Mouse (Mus musculus) lung, embryonic 15.5 days (tissue): ENCODE results near the gene Sparc. TPM values are rescaled to one million over a fixed set of nuclear protein-coding genes. Genes with fewer than 3 reads are reported as not detected.

Experiments
- ATAC-seq: fragments of 200-750 bp; cut with Nextera tagmentation; 2 replicates; pipeline ENCODE4 v1.8.0; 2017; ENCODE audit warnings: moderate number of reproducible peaks, borderline replicate concordance; ENCODE audit not compliant: low FRiP score, low TSS enrichment; ENCODE audit errors: extremely low read depth
- H3K27ac ChIP-seq: fragments of 300-500 bp; sonication (generic); 2 replicates; pipeline ENCODE4 v1.5.1; 2015; ENCODE audit warnings: moderate library complexity, mild to moderate bottlenecking, inconsistent platforms
- H3K27me3 ChIP-seq: fragments of 300-500 bp; sonication (generic); 2 replicates; pipeline ENCODE4 v1.6.1; 2015; ENCODE audit warnings: inconsistent platforms
- H3K36me3 ChIP-seq: fragments of 300-500 bp; sonication (generic); 2 replicates; pipeline ENCODE4 v1.6.1; 2015; ENCODE audit warnings: inconsistent platforms
- H3K4me1 ChIP-seq: fragments of 300-500 bp; sonication (generic); 2 replicates; pipeline ENCODE4 v1.6.1; 2015; ENCODE audit warnings: inconsistent platforms
- H3K4me2 ChIP-seq: fragments of 300-500 bp; sonication (generic); 2 replicates; pipeline ENCODE4 v1.6.1; 2015; ENCODE audit warnings: inconsistent platforms, mild to moderate bottlenecking, moderate library complexity
- H3K4me3 ChIP-seq: fragments of 300-500 bp; sonication (generic); 2 replicates; pipeline ENCODE4 v1.5.1; 2015; ENCODE audit warnings: mild to moderate bottlenecking, inconsistent platforms
- H3K9ac ChIP-seq: fragments of 300-500 bp; sonication (generic); 2 replicates; pipeline ENCODE4 v1.6.1; 2015; ENCODE audit warnings: inconsistent platforms
- H3K9me3 ChIP-seq: fragments of 300-500 bp; sonication (generic); 2 replicates; pipeline ENCODE4 v1.6.1; 2016; ENCODE audit warnings: inconsistent platforms
- whole genome bisulfite sequencing: fragments of 180-500 bp; shearing (Covaris S2); methylation state at CpG from one replicate; pipeline ENCODE4 v1.1.7; 2015; 5-methylcytosine and 5-hydroxymethylcytosine counted together
- polyA plus RNA-seq: library from polyadenylated mRNA; unstranded; fragments of >200 nt; fragmentation: Nextera tagmentation; extraction: Ambion mirVana; gene quantifications from 2 replicates; pipeline ENCODE4 v1.2.1, GENCODE M21; 2015

Gene Sparc
- polyA plus RNA-seq, 1 experiment from 2014 or later: 2,059 TPM

DNA sequence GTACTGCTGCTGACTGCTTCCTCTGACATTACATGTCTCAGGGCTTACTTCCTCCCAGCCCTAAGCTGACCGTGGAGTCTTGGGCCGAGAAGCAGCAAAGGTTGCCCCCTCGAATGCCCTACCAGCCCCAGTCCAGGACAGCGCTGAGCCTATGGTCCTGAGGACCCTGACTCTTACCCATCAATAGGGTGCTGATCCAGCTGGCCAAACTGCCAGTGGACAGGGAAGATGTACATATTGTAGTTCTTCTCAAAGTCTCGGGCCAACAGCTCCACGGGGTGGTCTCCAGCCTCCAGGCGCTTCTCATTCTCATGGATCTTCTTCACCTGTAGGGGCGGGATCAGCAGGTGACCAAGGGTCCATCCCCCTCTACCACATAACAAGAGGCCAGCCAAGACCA, 24.6 kb downstream of the Sparc start:
- H3K9me3 ChIP-seq: no peaks in the 10 kb centered on the region
- no peak overlapping the region for H3K4me3 ChIP-seq
- H3K27ac ChIP-seq: no peak overlapping the region
- H3K4me1 ChIP-seq: 0 out of 2 replicates have a peak, but pooled peaks cover 4% of the 10 kb centered on the region
- no peak overlapping the region for H3K4me2 ChIP-seq
- no peak for ATAC-seq
- H3K36me3 ChIP-seq: peaks cover 84% of the 10 kb centered on the region
- H3K9ac ChIP-seq: no peak overlapping the region
- H3K27me3 ChIP-seq: no peaks in the 10 kb centered on the region
- 91% methylated on average over 8 of the region's 8 CpGs for WGBS

DNA sequence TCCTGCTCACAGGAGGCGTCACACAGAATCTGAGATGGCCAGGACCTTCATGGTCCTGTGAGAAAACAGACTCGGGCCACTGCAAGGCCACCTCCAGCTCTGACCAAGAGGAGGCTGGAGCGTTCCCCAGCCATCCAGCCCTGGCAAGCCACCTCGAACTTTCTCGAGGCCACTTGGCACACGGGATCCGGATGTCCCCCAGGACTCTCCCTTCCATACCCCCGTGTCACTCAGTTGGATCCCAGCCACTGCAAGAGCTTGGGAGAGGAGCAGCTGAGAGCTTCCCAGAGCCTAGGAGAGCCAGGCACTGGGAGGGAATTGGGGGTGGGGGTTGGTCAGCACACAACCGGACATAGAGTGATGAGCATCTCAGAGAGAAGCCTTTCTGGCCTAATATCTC, 25.5 kb downstream of the Sparc start:
- H3K36me3 ChIP-seq: peaks cover 74% of the 10 kb centered on the region
- 83% methylated on average over 9 of the region's 9 CpGs for WGBS
- no peaks in the 10 kb centered on the region for H3K9me3 ChIP-seq
- no peak overlapping the region for H3K9ac ChIP-seq
- ATAC-seq: no peak; the same call in 1 of the 2 replicates
- H3K4me1 ChIP-seq: 0 out of 2 replicates have a peak, but pooled peaks cover 8% of the 10 kb centered on the region
- H3K27ac ChIP-seq: peak overlapping the region; percentile 32
- no peak overlapping the region for H3K4me3 ChIP-seq
- no peak overlapping the region for H3K4me2 ChIP-seq
- no peaks in the 10 kb centered on the region for H3K27me3 ChIP-seq

DNA sequence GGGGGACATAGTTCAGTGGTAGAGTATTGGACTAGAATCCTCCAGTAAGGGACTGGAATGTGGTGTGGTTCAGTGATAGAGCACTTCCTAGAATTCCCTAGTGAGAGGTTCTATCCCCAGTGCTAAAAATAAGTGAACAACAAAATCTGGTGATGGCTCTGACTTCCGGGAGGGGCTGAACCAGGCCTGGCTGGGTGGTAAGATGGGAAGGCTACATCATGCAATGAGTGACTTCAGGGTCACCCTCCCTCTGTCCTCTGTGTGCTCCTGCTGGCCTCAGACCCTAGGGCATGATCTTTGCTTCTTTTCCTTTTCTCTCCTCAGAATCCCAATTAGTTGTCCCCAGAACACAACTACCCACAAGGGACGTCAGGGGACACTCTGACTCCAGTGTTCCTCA, 25.9 kb downstream of the Sparc start:
- H3K9ac ChIP-seq: no peak overlapping the region
- WGBS: 74% methylated on average over 2 of the region's 2 CpGs
- H3K4me3 ChIP-seq: no peak overlapping the region
- no peaks in the 10 kb centered on the region for H3K27me3 ChIP-seq
- peaks cover 70% of the 10 kb centered on the region for H3K36me3 ChIP-seq
- H3K9me3 ChIP-seq: no peaks in the 10 kb centered on the region
- ATAC-seq: no peak
- no peak overlapping the region for H3K4me2 ChIP-seq
- 0 out of 2 replicates have a peak, but pooled peaks cover 8% of the 10 kb centered on the region for H3K4me1 ChIP-seq
- peak overlapping the region; percentile 32 for H3K27ac ChIP-seq

DNA sequence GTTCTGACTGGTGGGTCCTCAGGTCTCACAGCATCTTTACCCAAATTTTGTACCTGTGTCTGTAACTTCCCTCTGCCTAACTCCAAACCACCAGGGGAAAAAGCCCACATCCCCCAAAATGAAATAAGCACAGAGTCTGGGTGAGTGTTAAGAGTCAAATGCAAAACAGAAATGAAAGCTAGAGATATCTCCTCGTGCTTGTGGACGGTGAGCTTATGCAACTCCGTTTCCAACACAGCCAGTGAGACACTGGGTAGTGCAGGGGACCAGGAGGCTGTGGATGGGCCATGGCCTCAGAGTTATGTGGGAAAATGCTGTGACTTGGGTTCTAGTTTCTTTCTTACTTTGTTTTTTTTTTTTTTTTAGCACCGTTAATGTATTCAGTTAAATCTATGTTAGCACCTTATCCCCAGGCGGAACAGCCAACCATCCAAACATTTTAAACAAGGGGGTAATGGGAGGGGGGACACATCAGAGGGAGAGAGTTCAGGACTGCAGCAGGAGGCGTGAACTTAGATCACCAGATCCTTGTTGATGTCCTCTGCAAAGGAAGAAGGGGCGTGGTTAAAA, 27.8 kb downstream of the Sparc start:
- H3K36me3 ChIP-seq: peaks cover 56% of the 10 kb centered on the region
- no peaks in the 10 kb centered on the region for H3K9me3 ChIP-seq
- no peak overlapping the region for H3K4me2 ChIP-seq
- H3K27ac ChIP-seq: no peak overlapping the region
- H3K4me1 ChIP-seq: 0 out of 2 replicates have a peak, but pooled peaks cover 4% of the 10 kb centered on the region
- H3K4me3 ChIP-seq: no peak overlapping the region
- H3K27me3 ChIP-seq: no peaks in the 10 kb centered on the region
- H3K9ac ChIP-seq: no peak overlapping the region
- 64% methylated on average over 7 of the region's 7 CpGs for WGBS
- no peak for ATAC-seq

DNA sequence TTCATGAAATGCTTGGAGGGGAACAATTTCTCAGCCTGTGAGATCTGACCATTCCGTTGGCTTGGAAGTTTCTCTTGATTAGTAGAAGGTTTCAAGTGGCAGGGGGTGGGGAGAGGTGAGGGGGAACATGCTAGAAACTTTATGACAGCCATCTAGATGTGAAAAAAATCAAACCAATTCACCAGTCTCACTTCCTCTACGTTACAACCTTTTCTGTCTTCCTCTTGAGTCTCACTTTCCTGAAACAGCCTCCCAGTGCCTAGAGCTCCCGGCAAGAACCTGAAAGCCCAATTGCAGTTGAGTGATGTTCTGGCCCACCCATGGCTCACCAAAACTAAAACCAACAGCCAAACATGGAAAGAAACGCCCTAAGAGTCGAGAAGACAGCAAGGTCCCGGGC, 28.4 kb downstream of the Sparc start:
- ATAC-seq: no peak
- Histone ChIP-seq H3K4me3 (no peak overlapping the region), H3K4me2 (no peak overlapping the region), H3K4me1 (0 out of 2 replicates have a peak, but pooled peaks cover 7% of the 10 kb centered on the region), H3K27ac (0 out of 2 replicates have a peak overlapping the region, but pooled peaks have one; percentile 19), H3K27me3 (no peaks in the 10 kb centered on the region), H3K9me3 (no peaks in the 10 kb centered on the region), H3K36me3 (peaks cover 50% of the 10 kb centered on the region), H3K9ac (no peak overlapping the region)
- 62% methylated on average over 6 of the region's 6 CpGs for WGBS

DNA sequence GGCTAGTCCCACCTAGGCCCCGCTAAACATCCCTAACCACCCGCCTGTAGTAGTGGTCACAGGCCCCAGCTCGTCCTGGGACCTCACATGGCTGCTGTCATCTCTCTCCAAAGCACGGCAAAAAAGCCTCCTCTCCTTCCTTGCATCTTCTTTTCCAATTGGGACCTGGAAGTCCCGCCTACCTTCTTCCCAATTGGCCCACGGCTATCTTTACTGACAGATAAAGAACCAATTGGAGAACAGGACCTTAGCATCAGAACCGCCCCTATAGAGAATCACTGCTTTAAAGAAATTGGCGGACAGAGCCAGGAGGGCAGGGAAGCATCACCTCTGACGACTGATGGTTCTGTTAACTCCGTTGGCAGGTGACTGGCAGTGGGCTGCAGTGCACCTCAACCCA, 30.5 kb downstream of the Sparc start:
- peaks cover 29% of the 10 kb centered on the region for H3K36me3 ChIP-seq
- no peak for ATAC-seq
- no peaks in the 10 kb centered on the region for H3K27me3 ChIP-seq
- H3K4me1 ChIP-seq: 0 out of 2 replicates have a peak, but pooled peaks cover 7% of the 10 kb centered on the region
- no peaks in the 10 kb centered on the region for H3K9me3 ChIP-seq
- H3K4me3 ChIP-seq: no peak overlapping the region
- no peak overlapping the region for H3K4me2 ChIP-seq
- 40% methylated on average over 10 of the region's 10 CpGs for WGBS
- no peak overlapping the region for H3K9ac ChIP-seq
- H3K27ac ChIP-seq: no peak overlapping the region

DNA sequence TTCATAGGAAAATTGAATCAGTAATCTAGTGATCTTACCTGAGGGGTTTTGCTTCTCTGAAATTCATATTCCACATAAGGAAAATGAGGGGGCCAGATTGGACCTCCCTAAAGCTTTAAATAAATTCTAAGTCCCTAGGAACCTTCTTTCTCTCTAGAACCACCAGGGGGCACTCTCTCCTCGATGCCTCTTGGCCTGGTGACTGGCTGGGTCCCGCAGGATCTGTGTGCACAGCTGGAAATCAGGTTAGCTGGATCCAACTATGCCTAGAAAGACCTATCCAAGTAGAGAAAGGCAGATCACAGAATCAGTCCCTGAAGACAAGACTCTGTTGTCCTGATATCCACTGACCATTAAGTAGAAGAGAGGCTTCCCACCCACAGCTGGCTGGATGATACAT, 33.2 kb downstream of the Sparc start:
- H3K4me3 ChIP-seq: no peak overlapping the region
- ATAC-seq: peak; percentile 27; the same call in 1 of the 2 replicates
- H3K9me3 ChIP-seq: no peaks in the 10 kb centered on the region
- peak overlapping the region; percentile 44; the same call in 1 of the 2 replicates for H3K27ac ChIP-seq
- no peak overlapping the region for H3K4me2 ChIP-seq
- 0 out of 2 replicates have a peak, but pooled peaks cover 7% of the 10 kb centered on the region for H3K4me1 ChIP-seq
- peaks cover 7% of the 10 kb centered on the region for H3K36me3 ChIP-seq
- 0% methylated on average over 2 of the region's 2 CpGs for WGBS
- no peaks in the 10 kb centered on the region for H3K27me3 ChIP-seq
- H3K9ac ChIP-seq: no peak overlapping the region

DNA sequence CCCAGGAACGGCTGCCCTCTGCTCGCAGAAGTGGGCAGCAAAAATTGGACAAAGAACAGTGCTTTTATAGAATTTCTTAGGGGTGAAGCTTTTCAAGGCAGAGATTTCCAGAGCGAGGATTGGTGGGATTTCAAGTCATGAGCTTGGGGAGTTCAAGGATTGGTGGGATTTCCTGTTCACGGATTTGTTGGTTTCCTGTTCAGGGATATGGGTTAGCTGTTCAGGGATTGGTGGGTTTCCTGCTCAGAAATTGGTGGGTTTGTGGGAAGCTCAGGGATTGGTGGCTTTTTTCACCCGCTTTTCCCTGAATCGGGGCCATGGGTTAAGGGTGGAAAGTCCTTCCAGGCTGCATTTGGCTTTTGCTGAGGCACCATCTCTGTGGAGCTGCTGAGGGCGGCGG, 35.4 kb downstream of the Sparc start:
- peak; percentile 15; the same call in 1 of the 2 replicates for ATAC-seq
- no peaks in the 10 kb centered on the region for H3K27me3 ChIP-seq
- no peak overlapping the region for H3K9ac ChIP-seq
- H3K4me1 ChIP-seq: peaks cover 13% of the 10 kb centered on the region; the same call in 1 of the 2 replicates
- H3K4me2 ChIP-seq: no peak overlapping the region
- 58% methylated on average over 8 of the region's 8 CpGs for WGBS
- no peak overlapping the region for H3K27ac ChIP-seq
- no peaks in the 10 kb centered on the region for H3K36me3 ChIP-seq
- H3K9me3 ChIP-seq: no peaks in the 10 kb centered on the region
- no peak overlapping the region for H3K4me3 ChIP-seq

DNA sequence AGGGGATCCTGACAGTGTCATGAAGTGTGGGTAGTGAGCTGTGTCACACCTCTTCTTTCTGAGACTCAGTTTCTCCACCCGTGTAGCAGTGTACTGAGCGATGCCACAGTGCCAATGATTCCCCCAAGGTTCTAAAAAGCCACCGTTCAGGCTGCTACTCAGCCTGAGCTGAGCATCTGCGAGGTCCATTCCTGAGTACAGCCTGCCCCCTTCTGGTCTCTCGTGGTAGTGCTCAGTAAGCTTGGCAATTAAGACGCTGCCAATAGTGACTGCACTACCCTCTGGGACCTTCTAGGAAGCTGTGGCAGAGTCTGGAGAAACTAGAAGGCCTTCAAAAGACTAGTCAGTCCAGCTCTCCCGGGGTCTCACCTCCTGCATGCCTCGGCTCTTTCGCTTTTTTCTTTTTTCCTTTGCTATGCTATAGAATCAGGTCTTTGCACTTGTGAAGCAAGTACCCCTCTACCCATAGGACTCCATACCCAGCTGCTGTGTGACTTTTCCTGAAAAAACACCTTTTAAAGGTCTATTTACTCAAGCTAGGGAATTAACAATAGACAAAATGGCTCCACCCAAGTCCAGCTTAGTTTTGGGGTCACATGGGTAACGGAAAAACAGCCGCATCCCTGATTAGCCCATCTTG, 36.4 kb downstream of the Sparc start:
- no peak overlapping the region for H3K4me3 ChIP-seq
- no peak overlapping the region for H3K4me2 ChIP-seq
- no peak overlapping the region for H3K27ac ChIP-seq
- no peaks in the 10 kb centered on the region for H3K9me3 ChIP-seq
- no peaks in the 10 kb centered on the region for H3K27me3 ChIP-seq
- no peak overlapping the region for H3K9ac ChIP-seq
- H3K4me1 ChIP-seq: peaks cover 14% of the 10 kb centered on the region
- peak; percentile 44 for ATAC-seq
- H3K36me3 ChIP-seq: no peaks in the 10 kb centered on the region
- 14% methylated on average over 11 of the region's 11 CpGs for WGBS

DNA sequence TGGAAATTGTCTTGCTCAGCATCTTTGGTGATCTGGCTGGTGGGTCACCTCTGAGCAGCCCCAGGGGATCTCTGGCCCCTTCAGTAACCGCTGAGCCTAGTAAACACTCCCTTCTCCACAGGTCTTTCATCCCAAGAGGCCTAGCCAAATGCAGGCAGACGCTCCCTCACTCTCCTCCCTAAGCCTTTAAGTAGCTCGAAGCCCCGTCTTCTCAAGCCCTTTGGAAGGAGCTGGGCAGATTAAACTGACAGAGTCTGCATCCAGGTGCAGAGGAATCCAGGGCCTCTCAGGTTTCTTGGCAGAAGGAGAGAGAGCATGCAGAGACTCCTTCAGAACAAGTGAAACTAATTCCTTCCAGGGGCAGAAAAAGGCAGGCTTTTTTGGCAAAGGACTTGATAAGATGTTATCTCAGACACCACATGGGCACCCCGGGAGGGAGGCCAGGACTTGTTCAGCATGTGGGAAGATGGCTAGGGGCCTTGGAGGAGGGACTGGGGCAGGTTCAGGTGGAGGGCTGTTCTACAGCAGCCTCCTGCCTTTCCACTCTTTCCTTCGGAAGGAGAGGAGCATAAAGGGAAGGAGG, 39.4 kb downstream of the Sparc start:
- Histone ChIP-seq H3K36me3 (no peaks in the 10 kb centered on the region), H3K4me2 (no peak overlapping the region), H3K27me3 (no peaks in the 10 kb centered on the region), H3K4me1 (peaks cover 28% of the 10 kb centered on the region), H3K9me3 (no peaks in the 10 kb centered on the region), H3K9ac (no peak overlapping the region), H3K27ac (peak overlapping the region; percentile 31; the same call in 1 of the 2 replicates), H3K4me3 (no peak overlapping the region)
- WGBS: 10% methylated on average over 6 of the region's 6 CpGs
- ATAC-seq: no peak

DNA sequence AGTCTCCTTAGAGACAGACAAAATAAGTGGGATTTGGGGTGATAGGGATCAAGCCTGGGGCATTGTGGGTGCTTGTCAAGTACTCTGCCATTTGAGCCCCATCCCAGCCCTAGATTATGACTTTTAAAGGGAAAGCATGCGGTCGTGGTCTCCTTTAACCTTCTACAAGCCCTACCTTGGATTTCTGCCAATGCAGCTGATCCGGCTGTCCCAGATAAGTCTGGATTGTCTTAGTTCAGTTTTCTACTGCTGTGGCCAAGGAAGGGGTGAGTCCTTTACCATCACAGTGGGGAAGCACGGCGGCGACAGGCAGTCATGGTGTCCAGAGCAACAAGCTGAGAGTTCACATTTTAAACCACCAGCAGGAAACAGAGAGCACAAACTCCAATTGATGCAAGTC, 42.1 kb downstream of the Sparc start:
- no peak for ATAC-seq

DNA sequence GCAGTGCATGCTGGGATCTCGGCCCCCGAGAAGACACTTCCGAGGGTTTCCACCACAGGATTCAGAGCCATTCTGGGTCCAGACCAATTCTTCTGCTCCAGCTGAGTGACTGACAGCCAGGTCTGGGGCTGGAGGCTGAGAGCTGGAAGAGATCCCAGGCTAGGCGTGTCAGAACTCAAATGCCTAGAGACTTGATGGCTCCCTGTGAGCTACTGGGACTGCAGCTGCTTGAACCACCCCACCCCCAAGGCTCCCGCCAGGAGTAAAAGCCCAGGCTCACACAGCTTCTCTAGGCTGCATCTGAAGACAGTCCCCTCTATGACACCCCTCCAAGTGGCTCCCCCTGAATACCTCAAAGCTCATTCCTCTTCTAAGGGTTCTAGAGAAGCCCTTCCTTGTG, 44.6 kb downstream of the Sparc start:
- Histone ChIP-seq H3K27ac (no peak overlapping the region), H3K4me1 (peaks cover 29% of the 10 kb centered on the region), H3K27me3 (no peaks in the 10 kb centered on the region), H3K4me2 (no peak overlapping the region), H3K4me3 (no peak overlapping the region), H3K9ac (no peak overlapping the region), H3K9me3 (no peaks in the 10 kb centered on the region), H3K36me3 (no peaks in the 10 kb centered on the region)
- peak; percentile 84 for ATAC-seq
- WGBS: 22% methylated on average over 5 of the region's 5 CpGs

More for the DNA sequence above, 42.1 kb downstream of the Sparc start:
- WGBS: 20% methylated on average over 6 of the region's 6 CpGs
- no peak overlapping the region for H3K9ac ChIP-seq
- no peaks in the 10 kb centered on the region for H3K9me3 ChIP-seq
- H3K27ac ChIP-seq: no peak overlapping the region
- no peak overlapping the region for H3K4me3 ChIP-seq
- H3K36me3 ChIP-seq: no peaks in the 10 kb centered on the region
- peaks cover 35% of the 10 kb centered on the region for H3K4me1 ChIP-seq
- H3K4me2 ChIP-seq: no peak overlapping the region
- no peaks in the 10 kb centered on the region for H3K27me3 ChIP-seq
